Mouse (Mus musculus): ENCODE data around the gene Nanos1. TPM values are rescaled to one million over a fixed set of nuclear protein-coding genes. Genes with fewer than 3 reads are reported as not detected.

Nanos1 gene
- 1.3 and 1.6 TPM in 2 replicates for polyA plus RNA-seq (2014; fragmentation: Nextera tagmentation; extraction: Ambion mirVana)

- Histone ChIP-seq H3K27me3 (ENCODE audit: control insufficient read depth, insufficient read depth, low read length) (peaks cover 2% of the 10 kb centered on the region; the same call in 1 of the 2 replicates), H3K9ac (ENCODE audit: low read depth, low read length) (peak within 1 kb of the TSS; percentile 68), H3K4me3 (ENCODE audit: low read depth, low read length) (peak within 1 kb of the TSS; percentile 76), H3K4me2 (peak within 1 kb of the TSS; percentile 100), H3K36me3 (ENCODE audit: control insufficient read depth, insufficient read depth, low read length) (no peaks in the 10 kb centered on the region), H3K27ac (ENCODE audit: low read depth, low read length) (no peak within 1 kb of the TSS), H3K9me3 (replicated peaks; ENCODE audit: control insufficient read depth, low read length) (no peaks in the 10 kb centered on the region), H3K4me1 (ENCODE audit: control insufficient read depth, insufficient read depth, low read length) (peaks cover 7% of the 10 kb centered on the region; the same call in 1 of the 2 replicates)
- peak; percentile 89 for ATAC-seq (replicated peaks; ENCODE audit: insufficient number of reproducible peaks, low FRiP score, low TSS enrichment)
- WGBS (ENCODE audit: insufficient replicate concordance) = under 1% methylated on average over 57 of the region's 58 CpGs
Measured at GRCm38 (mm10) chr19:60755438-60756191, at the start of gene Nanos1. TSS of gene Nanos1 (plus strand) at chr19:60755987.

DNA sequence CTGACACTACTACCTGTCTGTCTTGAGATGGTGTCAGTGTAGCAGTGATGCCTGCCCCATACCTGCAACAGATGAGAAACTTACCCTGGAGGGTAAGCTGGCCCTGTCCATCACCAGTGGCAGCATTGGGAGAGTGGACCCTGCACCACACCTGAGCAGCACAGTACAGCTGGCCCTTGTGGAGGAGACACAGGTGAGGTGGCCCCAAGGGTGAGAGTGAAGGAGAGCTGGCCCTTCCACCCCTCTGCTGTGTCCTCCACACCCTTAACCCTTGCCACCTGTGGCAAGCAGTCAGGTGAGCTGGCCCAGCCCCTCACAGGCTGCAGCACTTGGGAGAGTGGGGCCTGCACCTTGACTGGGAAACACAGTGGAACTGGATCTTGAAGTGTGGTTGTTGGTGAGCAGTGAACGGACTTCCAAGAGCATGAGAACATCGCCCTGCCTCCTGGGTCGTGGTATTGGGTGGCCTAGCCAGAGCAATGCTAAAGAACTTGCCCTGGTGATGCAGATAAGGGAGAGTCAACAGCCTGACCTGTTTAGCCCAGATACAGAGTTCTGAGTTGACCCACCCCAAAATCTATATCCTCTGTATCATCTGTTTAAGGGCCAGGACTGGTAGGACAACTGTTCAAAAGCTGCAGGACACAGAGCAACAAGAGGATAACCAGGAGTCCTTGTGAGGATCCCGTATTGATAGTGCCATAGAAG lies 46.4 kb upstream of the Nanos1 start:
- no peaks in the 10 kb centered on the region for H3K4me1 ChIP-seq (ENCODE audit: control insufficient read depth, insufficient read depth, low read length)
- H3K27ac ChIP-seq (ENCODE audit: low read depth, low read length) = no peak overlapping the region
- no peaks in the 10 kb centered on the region for H3K36me3 ChIP-seq (ENCODE audit: control insufficient read depth, insufficient read depth, low read length)
- H3K4me3 ChIP-seq (ENCODE audit: low read depth, low read length) = no peak overlapping the region
- no peak for ATAC-seq (replicated peaks; ENCODE audit: insufficient number of reproducible peaks, low FRiP score, low TSS enrichment)
- H3K4me2 ChIP-seq = no peak overlapping the region
- H3K27me3 ChIP-seq (ENCODE audit: control insufficient read depth, insufficient read depth, low read length) = no peaks in the 10 kb centered on the region
- WGBS (ENCODE audit: insufficient replicate concordance) = 72% methylated on average over 4 of the region's 4 CpGs
- H3K9ac ChIP-seq (ENCODE audit: low read depth, low read length) = no peak overlapping the region
- no peaks in the 10 kb centered on the region for H3K9me3 ChIP-seq (replicated peaks; ENCODE audit: control insufficient read depth, low read length)

GRCm38 (mm10) chr19:60710196-60710595 lies 45.6 kb upstream of the Nanos1 start:
- H3K4me2 ChIP-seq = no peak overlapping the region
- ATAC-seq (replicated peaks; ENCODE audit: insufficient number of reproducible peaks, low FRiP score, low TSS enrichment) = no peak
- 48% methylated on average over 3 of the region's 3 CpGs for WGBS (ENCODE audit: insufficient replicate concordance)
- H3K27ac ChIP-seq (ENCODE audit: low read depth, low read length) = no peak overlapping the region
- no peaks in the 10 kb centered on the region for H3K27me3 ChIP-seq (ENCODE audit: control insufficient read depth, insufficient read depth, low read length)
- H3K9me3 ChIP-seq (replicated peaks; ENCODE audit: control insufficient read depth, low read length) = no peaks in the 10 kb centered on the region
- no peak overlapping the region for H3K9ac ChIP-seq (ENCODE audit: low read depth, low read length)
- no peaks in the 10 kb centered on the region for H3K36me3 ChIP-seq (ENCODE audit: control insufficient read depth, insufficient read depth, low read length)
- no peak overlapping the region for H3K4me3 ChIP-seq (ENCODE audit: low read depth, low read length)
- H3K4me1 ChIP-seq (ENCODE audit: control insufficient read depth, insufficient read depth, low read length) = no peaks in the 10 kb centered on the region

- 76% methylated on average over 2 of the region's 2 CpGs for whole genome bisulfite sequencing (ENCODE audit: insufficient replicate concordance)
- no peak overlapping the region for H3K9ac ChIP-seq (ENCODE audit: low read depth, low read length)
- H3K9me3 ChIP-seq (replicated peaks; ENCODE audit: control insufficient read depth, low read length) = no peaks in the 10 kb centered on the region
- H3K27ac ChIP-seq (ENCODE audit: low read depth, low read length) = no peak overlapping the region
- H3K4me1 ChIP-seq (ENCODE audit: control insufficient read depth, insufficient read depth, low read length) = no peaks in the 10 kb centered on the region
- H3K4me2 ChIP-seq = no peak overlapping the region
- H3K4me3 ChIP-seq (ENCODE audit: low read depth, low read length) = no peak overlapping the region
- no peak for ATAC-seq (replicated peaks; ENCODE audit: insufficient number of reproducible peaks, low FRiP score, low TSS enrichment)
- H3K36me3 ChIP-seq (ENCODE audit: control insufficient read depth, insufficient read depth, low read length) = no peaks in the 10 kb centered on the region
- H3K27me3 ChIP-seq (ENCODE audit: control insufficient read depth, insufficient read depth, low read length) = no peaks in the 10 kb centered on the region
Measured at GRCm38 (mm10) chr19:60712577-60712976, 43.2 kb upstream of the Nanos1 start.

GRCm38 (mm10) chr19:60716381-60716780 lies 39.4 kb upstream of the Nanos1 start:
- Histone ChIP-seq H3K27me3 (ENCODE audit: control insufficient read depth, insufficient read depth, low read length) (no peaks in the 10 kb centered on the region), H3K4me1 (ENCODE audit: control insufficient read depth, insufficient read depth, low read length) (no peaks in the 10 kb centered on the region), H3K27ac (ENCODE audit: low read depth, low read length) (no peak overlapping the region), H3K4me3 (ENCODE audit: low read depth, low read length) (no peak overlapping the region), H3K9me3 (replicated peaks; ENCODE audit: control insufficient read depth, low read length) (no peaks in the 10 kb centered on the region), H3K4me2 (no peak overlapping the region), H3K36me3 (ENCODE audit: control insufficient read depth, insufficient read depth, low read length) (no peaks in the 10 kb centered on the region), H3K9ac (ENCODE audit: low read depth, low read length) (no peak overlapping the region)
- 86% methylated on average over 2 of the region's 2 CpGs for WGBS (ENCODE audit: insufficient replicate concordance)
- ATAC-seq (replicated peaks; ENCODE audit: insufficient number of reproducible peaks, low FRiP score, low TSS enrichment) = no peak

GRCm38 (mm10) chr19:60730281-60730852 lies 25.4 kb upstream of the Nanos1 start:
- H3K4me2 ChIP-seq = no peak overlapping the region
- H3K27ac ChIP-seq (ENCODE audit: low read depth, low read length) = no peak overlapping the region
- H3K4me1 ChIP-seq (ENCODE audit: control insufficient read depth, insufficient read depth, low read length) = no peaks in the 10 kb centered on the region
- no peaks in the 10 kb centered on the region for H3K36me3 ChIP-seq (ENCODE audit: control insufficient read depth, insufficient read depth, low read length)
- no peak overlapping the region for H3K9ac ChIP-seq (ENCODE audit: low read depth, low read length)
- H3K9me3 ChIP-seq (replicated peaks; ENCODE audit: control insufficient read depth, low read length) = no peaks in the 10 kb centered on the region
- H3K4me3 ChIP-seq (ENCODE audit: low read depth, low read length) = no peak overlapping the region
- ATAC-seq (replicated peaks; ENCODE audit: insufficient number of reproducible peaks, low FRiP score, low TSS enrichment) = no peak
- WGBS (ENCODE audit: insufficient replicate concordance) = 53% methylated on average over 2 of the region's 2 CpGs
- H3K27me3 ChIP-seq (ENCODE audit: control insufficient read depth, insufficient read depth, low read length) = no peaks in the 10 kb centered on the region

- Histone ChIP-seq H3K36me3 (ENCODE audit: control insufficient read depth, insufficient read depth, low read length) (no peaks in the 10 kb centered on the region), H3K9me3 (replicated peaks; ENCODE audit: control insufficient read depth, low read length) (no peaks in the 10 kb centered on the region), H3K9ac (ENCODE audit: low read depth, low read length) (no peak overlapping the region), H3K4me2 (no peak overlapping the region), H3K27me3 (ENCODE audit: control insufficient read depth, insufficient read depth, low read length) (no peaks in the 10 kb centered on the region), H3K4me3 (ENCODE audit: low read depth, low read length) (no peak overlapping the region), H3K4me1 (ENCODE audit: control insufficient read depth, insufficient read depth, low read length) (no peaks in the 10 kb centered on the region), H3K27ac (ENCODE audit: low read depth, low read length) (no peak overlapping the region)
- WGBS (ENCODE audit: insufficient replicate concordance) = 57% methylated on average over 1 of the region's 1 CpGs
- ATAC-seq (replicated peaks; ENCODE audit: insufficient number of reproducible peaks, low FRiP score, low TSS enrichment) = no peak
Measured at GRCm38 (mm10) chr19:60731299-60731698, 24.5 kb upstream of the Nanos1 start.

- Histone ChIP-seq H3K4me1 (ENCODE audit: control insufficient read depth, insufficient read depth, low read length) (no peaks in the 10 kb centered on the region), H3K27me3 (ENCODE audit: control insufficient read depth, insufficient read depth, low read length) (no peaks in the 10 kb centered on the region), H3K9ac (ENCODE audit: low read depth, low read length) (no peak overlapping the region), H3K9me3 (replicated peaks; ENCODE audit: control insufficient read depth, low read length) (no peaks in the 10 kb centered on the region), H3K4me2 (no peak overlapping the region), H3K4me3 (ENCODE audit: low read depth, low read length) (no peak overlapping the region), H3K36me3 (ENCODE audit: control insufficient read depth, insufficient read depth, low read length) (no peaks in the 10 kb centered on the region), H3K27ac (ENCODE audit: low read depth, low read length) (no peak overlapping the region)
- 86% methylated on average over 1 of the region's 1 CpGs for whole genome bisulfite sequencing (ENCODE audit: insufficient replicate concordance)
- no peak for ATAC-seq (replicated peaks; ENCODE audit: insufficient number of reproducible peaks, low FRiP score, low TSS enrichment)
Measured at GRCm38 (mm10) chr19:60731966-60732365, 23.8 kb upstream of the Nanos1 start.
